In genomic region chr8:45774841-45775240, GRCm38 (mm10) we compare ENCODE assay signal across 19 mouse cellular contexts.
DNase-seq lines count a peak whose midpoint lies in the region; ATAC-seq and TF ChIP-seq lines count a peak whose summit lies in the region.
"Had no signal": no experiment of that assay in that cellular context is flagged by ENCODE, and none has a peak within 500 bp of the region (broad histone marks: within the 10 kb centered on the region; RNA-seq: fewer than 3 reads in every experiment).

No protein-coding gene starts in this region.

- H3K4me3 ChIP-seq in cerebellum, adult 2 months (replicated peaks; ENCODE audit: insufficient read depth, low read depth, low read length), result no peak overlapping the region

- no peak overlapping the region for H3K27ac ChIP-seq in cerebellum, adult 2 months (ENCODE audit: insufficient read depth, low read length)

- ATAC-seq in cerebellum, adult (ENCODE audit: insufficient number of reproducible peaks, low FRiP score, low TSS enrichment), result no peak
- ATAC-seq: activated CD4-positive, CD25-positive, alpha-beta regulatory T cell, adult 4 months; CD4-positive, CD25-positive, alpha-beta regulatory T cell, adult 4 months; Patski had no signal

- TF ChIP-seq POLR2A in cerebellum, adult 2 months (IDR thresholded peaks at IDR 0.05; ENCODE audit: borderline replicate concordance, insufficient read depth, low read length), result no peak

- TF ChIP-seq CTCF in cerebellum, adult 2 months (IDR thresholded peaks at IDR 0.05; ENCODE audit: borderline replicate concordance, insufficient read depth, low read depth, low read length), result no peak

- no peaks in the 10 kb centered on the region for H3K27me3 ChIP-seq in cerebellum, adult 2 months (ENCODE audit: control insufficient read depth, insufficient read depth, low read length)
- H3K27me3 ChIP-seq: CH12.LX, Patski had no signal

- DNase-seq in cerebellum, postnatal 10 days, result peak; percentile 58 to 64
- no peak for DNase-seq in cerebellum, adult 2 months
- DNase-seq in cerebellum, postnatal 14 days, result peak; percentile 47 to 68
- DNase-seq: adrenal gland, adult 2 months; adrenal gland, adult 8-10 months; adrenal gland, postnatal 10 days; adrenal gland, postnatal 14 days; adrenal gland, postnatal 25 days; adrenal gland, postnatal 36 days; B cell, adult 2 months; cerebellum, adult 11 months; cerebellum, adult 11-12 months; cerebellum, adult 18-20 months; cerebellum, adult 8-10 months had no signal

- H3K4me1 ChIP-seq in cerebellum, adult 2 months (ENCODE audit: control insufficient read depth, insufficient read depth, low read length), result no peaks in the 10 kb centered on the region

- WGBS in cerebellum, adult 2 months, result 37% methylated on average over 5 of the region's 5 CpGs

Comparison
In these comparisons a context has a peak if more than half of its experiments do, and no peak if none do; other contexts are left out.
1. DNase-seq: peak in cerebellum, postnatal 10 days (2 of 2) and cerebellum, postnatal 14 days (2 of 2); none in cerebellum, adult 2 months (0 of 2).